Mouse (Mus musculus): ENCODE results near the gene Rbm44. TPM values are rescaled to one million over a fixed set of nuclear protein-coding genes. Genes with fewer than 3 reads are reported as not detected.

Rbm44 gene
- polyA plus RNA-seq, 2 experiments = 0.95 to 1.4 TPM

- Histone ChIP-seq H3K27ac (no peak overlapping the region), H3K4me1 (replicated peaks; ENCODE audit: control insufficient read depth in 2 of 2, insufficient read depth in 2 of 2, low read length in 1 of 2) (peaks cover 0 to 14% of the 10 kb centered on the region in 2 experiments; a peak in 2 of 4 replicates), H3K36me3 (replicated peaks; ENCODE audit: control insufficient read depth, insufficient read depth, low read depth) (no peaks in the 10 kb centered on the region), H3K4me3 (ENCODE audit: insufficient read depth in 1 of 2, low read depth in 2 of 2, low read length in 2 of 2) (no peak overlapping the region), H3K27me3 (ENCODE audit: control insufficient read depth, insufficient read depth, low read length) (no peaks in the 10 kb centered on the region), H3K4me2 (ENCODE audit: low read depth) (no peak overlapping the region), H3K9ac (replicated peaks) (no peak overlapping the region), H3K9me3 (ENCODE audit: control insufficient read depth, low read length) (no peaks in the 10 kb centered on the region)
- ATAC-seq (ENCODE audit: insufficient read depth) (no peak), DNase-seq (ENCODE audit: low read depth in 3 of 3, low spot score in 3 of 3) (no peak)
- 41% methylated on average over 6 of the region's 6 CpGs for WGBS (ENCODE audit: insufficient replicate concordance)
- TF ChIP-seq CTCF (IDR thresholded peaks at IDR 0.05; ENCODE audit: low read depth) (no peak), EP300 (IDR thresholded peaks at IDR 0.05; ENCODE audit: low read depth) (no peak)
These were observed 41.8 kb downstream of the Rbm44 start for GRCm38 (mm10) chr1:91186677-91187076.

- no peaks in the 10 kb centered on the region for H3K27me3 ChIP-seq (ENCODE audit: control insufficient read depth, insufficient read depth, low read length)
- H3K9me3 ChIP-seq (ENCODE audit: control insufficient read depth, low read length) = no peaks in the 10 kb centered on the region
- ATAC-seq (ENCODE audit: insufficient read depth) = no peak
- no peak overlapping the region for H3K9ac ChIP-seq (replicated peaks)
- H3K27ac ChIP-seq = no peak overlapping the region
- H3K4me1 ChIP-seq (replicated peaks; ENCODE audit: control insufficient read depth in 2 of 2, insufficient read depth in 2 of 2, low read length in 1 of 2) = peaks cover 0 to 14% of the 10 kb centered on the region in 2 experiments; a peak in 2 of 4 replicates
- H3K36me3 ChIP-seq (replicated peaks; ENCODE audit: control insufficient read depth, insufficient read depth, low read depth) = no peaks in the 10 kb centered on the region
- no peak overlapping the region for H3K4me3 ChIP-seq (ENCODE audit: insufficient read depth in 1 of 2, low read depth in 2 of 2, low read length in 2 of 2)
- DNase-seq (ENCODE audit: low read depth in 3 of 3, low spot score in 3 of 3) = no peak
- no peak overlapping the region for H3K4me2 ChIP-seq (ENCODE audit: low read depth)
- WGBS (ENCODE audit: insufficient replicate concordance) = 14% methylated on average over 5 of the region's 5 CpGs
- TF ChIP-seq EP300 (IDR thresholded peaks at IDR 0.05; ENCODE audit: low read depth) (no peak; the same call in 1 of the 2 replicates), CTCF (IDR thresholded peaks at IDR 0.05; ENCODE audit: low read depth) (no peak)
These were observed 42.4 kb downstream of the Rbm44 start for GRCm38 (mm10) chr1:91187315-91187714.

- ATAC-seq (ENCODE audit: insufficient read depth) (peak; percentile 84), DNase-seq (ENCODE audit: low read depth in 3 of 3, low spot score in 3 of 3) (peak in 2 of 3 experiments; percentile 25 to 32)
- Histone ChIP-seq H3K4me1 (replicated peaks; ENCODE audit: control insufficient read depth in 2 of 2, insufficient read depth in 2 of 2, low read length in 1 of 2) (peaks cover 0 to 14% of the 10 kb centered on the region in 2 experiments; a peak in 2 of 4 replicates), H3K9ac (replicated peaks) (no peak overlapping the region), H3K27me3 (ENCODE audit: control insufficient read depth, insufficient read depth, low read length) (no peaks in the 10 kb centered on the region), H3K4me3 (ENCODE audit: insufficient read depth in 1 of 2, low read depth in 2 of 2, low read length in 2 of 2) (no peak overlapping the region), H3K9me3 (ENCODE audit: control insufficient read depth, low read length) (no peaks in the 10 kb centered on the region), H3K27ac (no peak overlapping the region), H3K4me2 (ENCODE audit: low read depth) (peak overlapping the region; percentile 3; the same call in 1 of the 2 replicates), H3K36me3 (replicated peaks; ENCODE audit: control insufficient read depth, insufficient read depth, low read depth) (no peaks in the 10 kb centered on the region)
- TF ChIP-seq CTCF (IDR thresholded peaks at IDR 0.05; ENCODE audit: low read depth) = no peak
- peak; percentile 25; the same call in 1 of the 2 replicates for TF ChIP-seq EP300 (IDR thresholded peaks at IDR 0.05; ENCODE audit: low read depth)
- WGBS (ENCODE audit: insufficient replicate concordance) = 33% methylated on average over 7 of the region's 7 CpGs
These were observed 43.1 kb downstream of the Rbm44 start for GRCm38 (mm10) chr1:91187786-91188640.

GRCm38 (mm10) chr1:91188851-91189460 lies 44.1 kb downstream of the Rbm44 start:
- Histone ChIP-seq H3K4me3 (ENCODE audit: insufficient read depth in 1 of 2, low read depth in 2 of 2, low read length in 2 of 2) (no peak overlapping the region), H3K9me3 (ENCODE audit: control insufficient read depth, low read length) (no peaks in the 10 kb centered on the region), H3K27me3 (ENCODE audit: control insufficient read depth, insufficient read depth, low read length) (no peaks in the 10 kb centered on the region), H3K9ac (replicated peaks) (no peak overlapping the region), H3K4me2 (ENCODE audit: low read depth) (no peak overlapping the region), H3K4me1 (replicated peaks; ENCODE audit: control insufficient read depth in 2 of 2, insufficient read depth in 2 of 2, low read length in 1 of 2) (peaks cover 0 to 14% of the 10 kb centered on the region in 2 experiments; a peak in 2 of 4 replicates), H3K27ac (no peak overlapping the region), H3K36me3 (replicated peaks; ENCODE audit: control insufficient read depth, insufficient read depth, low read depth) (no peaks in the 10 kb centered on the region)
- no peak for TF ChIP-seq EP300 (IDR thresholded peaks at IDR 0.05; ENCODE audit: low read depth)
- TF ChIP-seq CTCF (IDR thresholded peaks at IDR 0.05; ENCODE audit: low read depth) = no peak
- DNase-seq (ENCODE audit: low read depth in 3 of 3, low spot score in 3 of 3) (no peak), ATAC-seq (ENCODE audit: insufficient read depth) (no peak)
- WGBS (ENCODE audit: insufficient replicate concordance) = 70% methylated on average over 10 of the region's 10 CpGs

GRCm38 (mm10) chr1:91192184-91192583 lies 47.3 kb downstream of the Rbm44 start:
- no peak overlapping the region for H3K4me3 ChIP-seq (ENCODE audit: insufficient read depth in 1 of 2, low read depth in 2 of 2, low read length in 2 of 2)
- no peaks in the 10 kb centered on the region for H3K9me3 ChIP-seq (ENCODE audit: control insufficient read depth, low read length)
- ATAC-seq (ENCODE audit: insufficient read depth) (no peak), DNase-seq (ENCODE audit: low read depth in 3 of 3, low spot score in 3 of 3) (no peak)
- H3K36me3 ChIP-seq (replicated peaks; ENCODE audit: control insufficient read depth, insufficient read depth, low read depth) = no peaks in the 10 kb centered on the region
- no peak overlapping the region for H3K9ac ChIP-seq (replicated peaks)
- H3K27me3 ChIP-seq (ENCODE audit: control insufficient read depth, insufficient read depth, low read length) = no peaks in the 10 kb centered on the region
- no peak for TF ChIP-seq EP300 (IDR thresholded peaks at IDR 0.05; ENCODE audit: low read depth)
- no peak for TF ChIP-seq CTCF (IDR thresholded peaks at IDR 0.05; ENCODE audit: low read depth)
- WGBS (ENCODE audit: insufficient replicate concordance) = 77% methylated on average over 8 of the region's 8 CpGs
- no peak overlapping the region for H3K4me2 ChIP-seq (ENCODE audit: low read depth)
- H3K4me1 ChIP-seq (replicated peaks; ENCODE audit: control insufficient read depth in 2 of 2, insufficient read depth in 2 of 2, low read length in 1 of 2) = peaks cover 0 to 10% of the 10 kb centered on the region in 2 experiments; a peak in 2 of 4 replicates
- no peak overlapping the region for H3K27ac ChIP-seq

Measured in liver, embryonic 14.5 days (tissue).